Mouse (Mus musculus): ENCODE measurements around the gene Cep290. TPM values are rescaled to one million over a fixed set of nuclear protein-coding genes. Genes with fewer than 3 reads are reported as not detected.

Cep290 gene
- polyA plus RNA-seq (2015; fragmentation: Nextera tagmentation; extraction: Ambion mirVana): 4.6 and 5.0 TPM in 2 replicates

GRCm38 (mm10) chr10:100487097-100487978 is at the start of gene Cep290, which contains the start of gene Tmtc3:
Cep290 (plus strand) TSS chr10:100487558.
Tmtc3 (minus strand) TSS chr10:100487350.
- Histone ChIP-seq H3K4me2 (ENCODE audit: low read length) (peak within 1 kb of the TSS; percentile 78), H3K4me3 (replicated peaks; ENCODE audit: low read depth, low read length) (peak within 1 kb of the TSS; percentile 88), H3K9ac (ENCODE audit: low read depth, low read length) (peak within 1 kb of the TSS; percentile 88), H3K9me3 (replicated peaks; ENCODE audit: low read length) (no peaks in the 10 kb centered on the region), H3K27me3 (ENCODE audit: insufficient read depth, low read length) (no peaks in the 10 kb centered on the region), H3K36me3 (ENCODE audit: insufficient read depth, low read length) (no peaks in the 10 kb centered on the region), H3K27ac (peak within 1 kb of the TSS; percentile 83), H3K4me1 (replicated peaks; ENCODE audit: insufficient read depth, low read length) (no peaks in the 10 kb centered on the region)
- DNase-seq (ENCODE audit: low spot score) (peak; percentile 100), ATAC-seq (replicated peaks; ENCODE audit: low FRiP score, low read depth) (peak; percentile 100)
- under 1% methylated on average over 63 of the region's 63 CpGs for WGBS
- no peak for TF ChIP-seq CTCF (IDR thresholded peaks at IDR 0.05; ENCODE audit: low read depth)

GRCm38 (mm10) chr10:100449394-100449793 is 38.0 kb upstream of the Cep290 start:
- H3K4me2 ChIP-seq (ENCODE audit: low read length): no peak overlapping the region
- peaks cover 7% of the 10 kb centered on the region; the same call in 1 of the 2 replicates for H3K36me3 ChIP-seq (ENCODE audit: insufficient read depth, low read length)
- no peak for ATAC-seq (replicated peaks; ENCODE audit: low FRiP score, low read depth)
- H3K27ac ChIP-seq: no peak overlapping the region
- peak; percentile 45 for TF ChIP-seq CTCF (IDR thresholded peaks at IDR 0.05; ENCODE audit: low read depth)
- H3K9me3 ChIP-seq (replicated peaks; ENCODE audit: low read length): no peaks in the 10 kb centered on the region
- no peak overlapping the region for H3K9ac ChIP-seq (ENCODE audit: low read depth, low read length)
- no peak overlapping the region for H3K4me3 ChIP-seq (replicated peaks; ENCODE audit: low read depth, low read length)
- no peaks in the 10 kb centered on the region for H3K4me1 ChIP-seq (replicated peaks; ENCODE audit: insufficient read depth, low read length)
- DNase-seq (ENCODE audit: low spot score): no peak
- H3K27me3 ChIP-seq (ENCODE audit: insufficient read depth, low read length): no peaks in the 10 kb centered on the region

DNA sequence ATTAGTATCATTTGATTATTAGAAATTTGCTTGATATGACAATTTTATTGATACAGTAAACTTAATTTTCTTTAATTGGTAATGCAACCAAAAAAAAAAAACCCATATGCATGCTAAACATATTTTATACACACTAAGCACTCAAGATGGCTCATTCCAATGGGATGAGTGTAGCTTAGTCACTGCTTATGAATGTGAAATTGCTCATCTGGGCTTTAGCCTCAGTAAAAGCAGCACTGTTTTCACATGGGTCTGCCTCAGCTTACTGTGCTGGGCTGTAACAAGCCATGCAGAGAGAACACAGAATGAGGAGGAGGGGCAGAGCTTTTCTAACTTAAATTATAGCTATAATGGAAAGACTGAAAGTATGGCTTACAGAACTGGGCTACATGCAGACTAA is 26.8 kb upstream of the Cep290 start:
- no peak overlapping the region for H3K4me3 ChIP-seq (replicated peaks; ENCODE audit: low read depth, low read length)

DNA sequence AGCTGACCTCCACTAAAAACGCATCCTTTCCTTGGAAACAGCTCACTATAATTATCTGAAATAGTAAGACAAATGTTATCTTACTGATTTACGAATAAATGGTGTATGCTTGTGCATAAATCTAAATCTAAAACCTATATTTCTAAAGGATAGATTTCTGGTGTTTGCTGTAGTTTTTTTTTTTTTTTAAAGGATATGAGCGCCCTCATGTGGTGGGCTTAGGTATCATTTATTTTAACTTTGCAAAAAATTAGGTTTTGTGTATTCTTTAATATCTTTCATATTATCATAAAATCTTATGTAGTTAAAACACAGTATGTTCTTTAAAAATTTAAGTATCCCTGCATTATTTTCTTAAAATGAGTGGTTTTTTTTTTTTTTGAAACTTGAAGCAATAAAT is 12.3 kb upstream of the Cep290 start:
- Histone ChIP-seq H3K9ac (ENCODE audit: low read depth, low read length) (no peak overlapping the region), H3K9me3 (replicated peaks; ENCODE audit: low read length) (no peaks in the 10 kb centered on the region), H3K4me1 (replicated peaks; ENCODE audit: insufficient read depth, low read length) (no peaks in the 10 kb centered on the region), H3K27me3 (ENCODE audit: insufficient read depth, low read length) (no peaks in the 10 kb centered on the region), H3K27ac (no peak overlapping the region), H3K4me2 (ENCODE audit: low read length) (no peak overlapping the region), H3K4me3 (replicated peaks; ENCODE audit: low read depth, low read length) (no peak overlapping the region), H3K36me3 (ENCODE audit: insufficient read depth, low read length) (peaks cover 16% of the 10 kb centered on the region; the same call in 1 of the 2 replicates)
- peak; percentile 25 for DNase-seq (ENCODE audit: low spot score)
- peak; percentile 70 for TF ChIP-seq CTCF (IDR thresholded peaks at IDR 0.05; ENCODE audit: low read depth)
- no peak for ATAC-seq (replicated peaks; ENCODE audit: low FRiP score, low read depth)
- 47% methylated on average over 3 of the region's 3 CpGs for WGBS

More for the DNA sequence above, 26.8 kb upstream of the Cep290 start:
- Histone ChIP-seq H3K4me1 (replicated peaks; ENCODE audit: insufficient read depth, low read length) (no peaks in the 10 kb centered on the region), H3K4me2 (ENCODE audit: low read length) (no peak overlapping the region), H3K9me3 (replicated peaks; ENCODE audit: low read length) (no peaks in the 10 kb centered on the region), H3K36me3 (ENCODE audit: insufficient read depth, low read length) (peaks cover 25% of the 10 kb centered on the region), H3K27ac (no peak overlapping the region), H3K9ac (ENCODE audit: low read depth, low read length) (no peak overlapping the region), H3K27me3 (ENCODE audit: insufficient read depth, low read length) (no peaks in the 10 kb centered on the region)
- ATAC-seq (replicated peaks; ENCODE audit: low FRiP score, low read depth) (no peak), DNase-seq (ENCODE audit: low spot score) (no peak)
- no peak for TF ChIP-seq CTCF (IDR thresholded peaks at IDR 0.05; ENCODE audit: low read depth)

- Histone ChIP-seq H3K9ac (ENCODE audit: low read depth, low read length) (no peak overlapping the region), H3K4me3 (replicated peaks; ENCODE audit: low read depth, low read length) (no peak overlapping the region), H3K4me2 (ENCODE audit: low read length) (no peak overlapping the region), H3K36me3 (ENCODE audit: insufficient read depth, low read length) (peaks cover 6% of the 10 kb centered on the region; the same call in 1 of the 2 replicates), H3K27ac (no peak overlapping the region), H3K4me1 (replicated peaks; ENCODE audit: insufficient read depth, low read length) (no peaks in the 10 kb centered on the region), H3K27me3 (ENCODE audit: insufficient read depth, low read length) (no peaks in the 10 kb centered on the region), H3K9me3 (replicated peaks; ENCODE audit: low read length) (no peaks in the 10 kb centered on the region)
- 83% methylated on average over 3 of the region's 3 CpGs for WGBS
- TF ChIP-seq CTCF (IDR thresholded peaks at IDR 0.05; ENCODE audit: low read depth): no peak
- ATAC-seq (replicated peaks; ENCODE audit: low FRiP score, low read depth) (no peak), DNase-seq (ENCODE audit: low spot score) (no peak)
Observed at GRCm38 (mm10) chr10:100479538-100479937, 7.8 kb upstream of the Cep290 start.

DNA sequence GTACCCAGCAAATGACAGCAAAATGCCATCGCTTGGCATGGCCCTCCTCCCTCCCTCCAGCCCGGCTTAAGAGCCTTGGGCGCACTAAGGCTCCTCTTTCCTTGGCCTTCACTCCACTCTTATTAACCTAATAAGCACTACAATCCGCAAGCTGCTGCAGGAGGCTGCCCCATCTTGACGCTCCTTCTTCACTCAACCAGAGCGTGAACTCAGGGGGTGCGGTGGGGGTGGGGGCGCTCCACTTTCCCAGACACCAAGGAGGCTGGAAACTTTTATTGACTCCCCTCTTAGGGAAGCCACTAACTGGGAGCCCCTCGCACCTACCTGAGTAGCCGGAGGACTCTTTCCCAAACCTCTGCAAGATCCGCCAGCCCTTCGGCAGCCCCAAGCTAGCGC is 659 bp upstream of the Cep290 start:
- Histone ChIP-seq H3K36me3 (ENCODE audit: insufficient read depth, low read length) (no peaks in the 10 kb centered on the region), H3K9ac (ENCODE audit: low read depth, low read length) (peak overlapping the region; percentile 88), H3K9me3 (replicated peaks; ENCODE audit: low read length) (no peaks in the 10 kb centered on the region), H3K4me2 (ENCODE audit: low read length) (peak overlapping the region; percentile 77), H3K4me3 (replicated peaks; ENCODE audit: low read depth, low read length) (peak overlapping the region; percentile 88), H3K27me3 (ENCODE audit: insufficient read depth, low read length) (no peaks in the 10 kb centered on the region), H3K4me1 (replicated peaks; ENCODE audit: insufficient read depth, low read length) (no peaks in the 10 kb centered on the region), H3K27ac (peak overlapping the region; percentile 83)
- peak; percentile 29 for DNase-seq (ENCODE audit: low spot score)
- ATAC-seq (replicated peaks; ENCODE audit: low FRiP score, low read depth): no peak; the same call in 1 of the 2 replicates
- WGBS: under 1% methylated on average over 13 of the region's 13 CpGs
- no peak for TF ChIP-seq CTCF (IDR thresholded peaks at IDR 0.05; ENCODE audit: low read depth)
